Mouse (Mus musculus) lung, postnatal 0 days (tissue): ENCODE measurements around the gene Vamp1. TPM values are rescaled to one million over a fixed set of nuclear protein-coding genes. Genes with fewer than 3 reads are reported as not detected.
"Not testable (repeated sequence)": the region's sequence is repeated elsewhere in the genome, so short reads cannot be mapped to it uniquely, and the experiment has no call there.

Source experiments
- ATAC-seq: fragments of 200-750 bp; cut with Nextera tagmentation; 2 replicates; pipeline ENCODE4 v1.8.0; 2017; ENCODE audit warnings: moderate library complexity
- DNase-seq: peaks from one replicate; pipeline ENCODE4 v3.0.0-alpha.2; 2016; ENCODE audit warnings: low spot score
- H3K27ac ChIP-seq: fragments of 300-500 bp; sonication (generic); 2 replicates; pipeline ENCODE4 v1.5.1; 2014; ENCODE audit warnings: antibody characterized with exemption, mild to moderate bottlenecking, low read length, mixed read lengths
- H3K27me3 ChIP-seq: fragments of 300-500 bp; sonication (generic); replicated peaks from 2 replicates; pipeline ENCODE4 v1.6.1; 2014; ENCODE audit warnings: low read length, mixed read lengths; ENCODE audit not compliant: insufficient read depth
- H3K36me3 ChIP-seq: fragments of 300-500 bp; sonication (generic); 2 replicates; pipeline ENCODE4 v1.6.1; 2014; ENCODE audit warnings: low read length, mixed read lengths; ENCODE audit not compliant: insufficient read depth
- H3K4me1 ChIP-seq: fragments of 300-500 bp; sonication (generic); 2 replicates; pipeline ENCODE4 v1.6.1; 2014; ENCODE audit warnings: antibody characterized with exemption, low read depth, low read length, mixed read lengths; ENCODE audit not compliant: insufficient read depth
- H3K4me2 ChIP-seq: fragments of 300-500 bp; sonication (generic); replicated peaks from 2 replicates; pipeline ENCODE4 v1.6.1; 2014; ENCODE audit warnings: low read depth, mild to moderate bottlenecking, low read length, moderate library complexity, mixed read lengths
- H3K4me3 ChIP-seq: fragments of 300-500 bp; sonication (generic); 2 replicates; pipeline ENCODE4 v1.5.1; 2014; ENCODE audit warnings: low read depth, low read length
- H3K9ac ChIP-seq: fragments of 300-500 bp; sonication (generic); replicated peaks from 2 replicates; pipeline ENCODE4 v1.6.1; 2014; ENCODE audit warnings: low read depth, mild to moderate bottlenecking
- H3K9me3 ChIP-seq: fragments of 300-500 bp; sonication (generic); 2 replicates; pipeline ENCODE4 v1.6.1; 2016; ENCODE audit warnings: low read length, mixed read lengths
- CTCF ChIP-seq: IDR thresholded peaks from 2 replicates; pipeline ENCODE4 v1.5.1; 2016; ENCODE audit warnings: antibody characterized with exemption, mild to moderate bottlenecking
- EP300 ChIP-seq: IDR thresholded peaks from 2 replicates; pipeline ENCODE4 v1.6.1; 2016; ENCODE audit warnings: antibody characterized with exemption, mild to moderate bottlenecking, control low read depth
- WGBS: fragments of 180-500 bp; shearing (Covaris S2); extraction: QIAGEN DNeasy Blood & Tissue Kit; methylation state at CpG from one replicate; pipeline ENCODE4 v1.1.7; 2014; 5-methylcytosine and 5-hydroxymethylcytosine counted together
- polyA plus RNA-seq: library from polyadenylated mRNA; unstranded; fragments of >200 nt; fragmentation: Nextera tagmentation; extraction: Ambion mirVana; gene quantifications from 2 replicates; pipeline ENCODE4 v1.2.1, GENCODE M21; 2015

The Vamp1 gene
- polyA plus RNA-seq, 1 experiment from 2014 or later: 3.0 TPM

DNA sequence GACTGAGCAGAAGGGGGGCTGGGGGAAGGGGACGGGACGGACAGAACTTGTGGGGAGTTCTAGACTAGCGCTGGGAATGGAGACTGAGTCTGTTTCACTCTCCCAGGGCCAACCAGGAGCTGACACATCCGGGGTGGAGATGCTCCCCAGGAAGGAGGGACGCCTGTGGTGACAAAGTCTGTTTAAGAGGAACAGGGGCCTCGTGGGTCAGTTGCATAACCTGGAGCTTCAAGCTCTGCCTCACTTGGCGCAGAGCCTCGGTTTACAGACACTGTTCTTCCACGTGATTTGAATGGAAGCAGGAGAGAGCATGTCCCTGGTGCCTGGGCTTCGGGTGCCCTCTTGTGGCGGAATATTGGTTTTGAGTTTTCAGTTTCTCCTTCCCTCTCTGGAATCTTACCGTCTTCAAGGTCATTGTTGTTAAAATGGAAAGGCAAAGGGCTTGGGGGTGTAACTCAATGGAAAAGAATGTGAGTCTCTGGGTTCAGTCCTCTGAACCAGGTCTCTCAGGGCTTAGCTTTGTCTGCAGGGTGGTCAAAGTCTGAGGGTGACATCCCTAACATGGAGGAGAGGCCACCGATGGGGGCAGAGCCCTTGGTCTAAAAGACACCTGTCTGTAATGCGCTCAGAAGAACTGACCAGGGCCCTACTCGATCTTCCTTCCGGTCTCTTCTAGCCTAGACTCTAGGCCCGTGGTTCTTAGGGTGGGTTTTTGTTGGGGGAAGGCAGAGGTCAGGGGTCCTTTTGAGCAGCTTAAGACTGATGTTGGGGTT lies 56.3 kb downstream of the Vamp1 start:
- TF ChIP-seq EP300 (peak; percentile 36; the same call in 1 of the 2 replicates), CTCF (peak; percentile 97)
- Histone ChIP-seq H3K4me1 (no peaks in the 10 kb centered on the region), H3K36me3 (no peaks in the 10 kb centered on the region), H3K27ac (no peak overlapping the region), H3K4me2 (peak overlapping the region; percentile 37), H3K4me3 (no peak overlapping the region), H3K9me3 (no peaks in the 10 kb centered on the region), H3K27me3 (no peaks in the 10 kb centered on the region), H3K9ac (no peak overlapping the region)
- DNase-seq (peak; percentile 99), ATAC-seq (peak; percentile 94)
- WGBS: 15% methylated on average over 17 of the region's 17 CpGs

GRCm38 (mm10) chr6:125272228-125272785 lies 57.0 kb downstream of the Vamp1 start:
- no peaks in the 10 kb centered on the region for H3K36me3 ChIP-seq
- no peak for TF ChIP-seq EP300
- no peak for TF ChIP-seq CTCF
- H3K9ac ChIP-seq: no peak overlapping the region
- H3K27me3 ChIP-seq: no peaks in the 10 kb centered on the region
- no peaks in the 10 kb centered on the region for H3K9me3 ChIP-seq
- WGBS: 66% methylated on average over 10 of the region's 10 CpGs
- no peak for DNase-seq
- H3K4me1 ChIP-seq: no peaks in the 10 kb centered on the region
- no peak for ATAC-seq
- no peak overlapping the region for H3K4me3 ChIP-seq
- H3K27ac ChIP-seq: no peak overlapping the region
- no peak overlapping the region for H3K4me2 ChIP-seq

- Histone ChIP-seq H3K9ac (no peak overlapping the region), H3K4me2 (no peak overlapping the region), H3K9me3 (no peaks in the 10 kb centered on the region), H3K36me3 (no peaks in the 10 kb centered on the region), H3K27ac (no peak overlapping the region), H3K4me1 (no peaks in the 10 kb centered on the region), H3K27me3 (no peaks in the 10 kb centered on the region), H3K4me3 (no peak overlapping the region)
- TF ChIP-seq EP300 (no peak), CTCF (peak; percentile 84)
- WGBS: 47% methylated on average over 15 of the region's 15 CpGs
- peak; percentile 90 for DNase-seq
- peak; percentile 43; the same call in 1 of the 2 replicates for ATAC-seq
Observed at GRCm38 (mm10) chr6:125274841-125275563, 59.7 kb downstream of the Vamp1 start.

DNA sequence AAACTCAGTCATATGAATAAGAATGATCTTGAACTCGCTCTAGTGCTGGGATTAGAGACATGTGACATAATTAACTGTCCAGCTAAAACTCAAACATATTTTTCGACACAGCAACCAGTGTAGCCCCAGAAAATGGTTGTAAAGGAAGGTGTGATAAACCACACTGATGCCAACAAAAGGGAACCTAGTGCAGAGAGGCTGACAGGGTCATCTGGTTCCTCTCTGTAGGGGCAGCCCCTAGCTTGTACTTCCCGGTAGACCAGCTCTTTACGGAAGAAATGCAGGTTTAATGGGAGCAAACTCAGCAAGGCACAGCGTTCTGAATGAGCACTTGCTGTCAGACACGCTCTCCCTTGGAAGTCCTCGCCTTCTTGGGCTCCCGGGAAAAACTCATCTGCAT lies 64.4 kb downstream of the Vamp1 start:
- Histone ChIP-seq H3K9ac (no peak overlapping the region), H3K27ac (no peak overlapping the region), H3K27me3 (no peaks in the 10 kb centered on the region), H3K36me3 (no peaks in the 10 kb centered on the region), H3K4me2 (no peak overlapping the region), H3K9me3 (no peaks in the 10 kb centered on the region), H3K4me1 (no peaks in the 10 kb centered on the region), H3K4me3 (no peak overlapping the region)
- ATAC-seq (no peak), DNase-seq (no peak)
- TF ChIP-seq EP300: no peak
- TF ChIP-seq CTCF: no peak
- 62% methylated on average over 8 of the region's 8 CpGs for WGBS

GRCm38 (mm10) chr6:125282721-125283120 lies 67.4 kb downstream of the Vamp1 start:
- H3K36me3 ChIP-seq, H3K4me2 ChIP-seq, H3K9me3 ChIP-seq, DNase-seq, H3K27me3 ChIP-seq, H3K9ac ChIP-seq, H3K4me3 ChIP-seq, H3K4me1 ChIP-seq, ATAC-seq, H3K27ac ChIP-seq: not testable (repeated sequence)
- WGBS: 86% methylated on average over 13 of the region's 13 CpGs

DNA sequence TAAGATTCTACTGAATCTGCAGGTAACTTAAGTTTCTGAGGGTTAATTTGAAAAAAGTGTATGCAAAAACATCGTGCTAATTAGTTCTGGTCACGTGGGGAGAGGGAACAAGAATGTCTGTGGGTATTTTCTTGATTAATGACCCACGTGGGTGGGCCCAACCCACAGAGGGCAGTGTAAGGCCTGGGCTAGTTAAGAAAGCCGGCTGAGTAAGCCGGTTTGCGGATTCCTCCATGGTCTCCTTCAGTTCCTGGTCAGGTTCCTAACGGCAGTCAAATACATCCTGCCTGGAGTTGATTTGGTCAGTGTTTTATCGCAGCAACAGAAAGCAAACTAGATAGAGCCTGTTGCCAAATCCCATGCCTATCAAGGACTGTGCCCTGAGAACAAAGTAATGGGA lies 68.9 kb downstream of the Vamp1 start:
- Histone ChIP-seq H3K9me3 (no peaks in the 10 kb centered on the region), H3K4me2 (no peak overlapping the region), H3K4me3 (no peak overlapping the region), H3K4me1 (no peaks in the 10 kb centered on the region), H3K27ac (no peak overlapping the region), H3K9ac (no peak overlapping the region), H3K36me3 (no peaks in the 10 kb centered on the region), H3K27me3 (no peaks in the 10 kb centered on the region)
- no peak for TF ChIP-seq EP300
- TF ChIP-seq CTCF: peak; percentile 25; the same call in 1 of the 2 replicates
- DNase-seq (no peak), ATAC-seq (no peak)
- 21% methylated on average over 8 of the region's 8 CpGs for WGBS
